Mouse (Mus musculus): ENCODE measurements around the gene Slc9a9.

The Slc9a9 gene

DNA sequence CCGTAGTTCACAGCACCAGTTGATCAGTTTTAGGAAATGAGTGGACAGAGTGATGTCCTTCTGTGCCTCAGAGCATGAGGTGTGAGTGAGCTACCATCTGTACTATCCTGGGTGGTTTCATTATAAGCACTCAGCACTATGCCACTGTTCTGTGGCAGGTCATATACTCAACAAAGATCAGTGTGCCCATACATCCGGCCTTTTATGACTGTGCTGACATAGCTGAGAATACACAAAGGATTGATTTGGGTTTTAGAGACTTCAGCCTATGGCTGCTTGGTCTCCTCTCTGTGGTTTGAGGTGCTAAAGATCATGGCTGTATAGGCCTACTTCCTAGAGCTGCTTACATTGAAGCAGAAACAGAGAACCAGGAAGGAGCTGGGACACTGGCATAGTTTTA lies 12.6 kb downstream of the Slc9a9 start:
- DNase-seq (ENCODE audit: low read depth, low spot score): no peak

DNA sequence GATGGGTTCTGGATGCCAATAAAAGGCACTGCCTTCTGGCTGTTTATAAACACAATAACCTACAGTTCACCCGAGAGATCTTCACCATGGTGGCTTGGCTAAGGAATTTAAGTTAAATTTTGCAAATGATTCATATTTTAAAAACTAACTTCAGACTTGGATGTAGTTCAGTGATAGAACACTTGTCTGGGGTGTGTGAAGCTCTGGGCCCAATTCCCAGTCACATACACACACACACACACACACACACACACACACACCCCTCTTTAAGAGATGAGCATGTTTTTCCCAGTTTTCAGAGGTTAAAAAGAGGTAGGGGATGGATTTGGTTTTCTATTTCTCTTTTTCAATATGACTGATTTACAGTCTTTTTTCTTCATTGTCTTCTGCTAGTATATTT lies 15.9 kb downstream of the Slc9a9 start:
- no peak for DNase-seq (ENCODE audit: low read depth, low spot score)

DNA sequence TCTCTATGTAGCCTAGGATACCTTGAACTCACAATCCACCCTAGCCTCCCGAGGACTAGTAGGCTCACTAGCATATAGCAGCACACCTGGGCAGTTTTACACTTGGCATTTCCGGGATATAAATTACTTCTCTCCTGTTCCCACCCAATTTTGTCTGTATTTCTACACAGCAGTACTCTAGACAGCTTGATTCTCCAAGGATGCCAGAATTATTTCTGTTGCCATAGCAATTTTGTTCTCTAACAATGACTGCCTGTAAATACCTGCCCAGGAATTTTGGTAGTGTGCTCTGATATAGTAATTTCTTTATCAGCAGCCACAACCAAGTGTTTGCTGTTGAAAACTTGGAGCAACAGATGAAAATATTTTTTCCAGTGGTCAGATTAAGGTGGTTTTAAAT lies 16.7 kb downstream of the Slc9a9 start:
- DNase-seq (ENCODE audit: low read depth, low spot score): no peak

DNA sequence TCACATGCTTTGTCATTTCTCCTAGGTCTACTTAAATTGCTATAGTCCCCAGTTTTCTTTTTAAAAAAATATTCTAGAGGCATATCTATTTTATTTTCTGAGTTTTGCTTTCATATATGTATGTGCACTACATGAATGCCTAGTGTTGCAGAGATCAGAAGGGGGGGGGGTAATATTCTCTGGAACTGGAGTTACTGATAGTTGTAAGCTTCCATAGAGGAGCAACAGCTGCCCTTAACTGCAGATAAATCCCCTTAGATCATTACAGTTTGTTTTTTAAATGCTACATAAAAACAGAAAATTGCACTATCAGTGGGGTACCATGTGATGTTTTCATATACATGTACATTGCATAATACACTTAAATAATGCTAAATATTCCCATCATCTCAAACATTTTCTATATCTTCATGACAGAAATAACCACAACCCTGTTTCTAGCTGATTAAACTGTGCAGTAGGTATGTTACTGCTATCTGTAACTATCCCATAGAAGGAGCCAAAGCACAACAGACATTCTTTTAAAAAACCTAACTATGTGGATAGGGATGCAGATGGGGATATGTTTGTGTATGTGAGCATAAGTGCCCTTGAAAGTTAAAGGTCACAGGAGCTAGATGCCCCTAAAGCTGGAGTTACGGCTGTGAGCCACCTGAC lies 17.6 kb downstream of the Slc9a9 start:
- no peak for DNase-seq (ENCODE audit: low read depth, low spot score)

DNA sequence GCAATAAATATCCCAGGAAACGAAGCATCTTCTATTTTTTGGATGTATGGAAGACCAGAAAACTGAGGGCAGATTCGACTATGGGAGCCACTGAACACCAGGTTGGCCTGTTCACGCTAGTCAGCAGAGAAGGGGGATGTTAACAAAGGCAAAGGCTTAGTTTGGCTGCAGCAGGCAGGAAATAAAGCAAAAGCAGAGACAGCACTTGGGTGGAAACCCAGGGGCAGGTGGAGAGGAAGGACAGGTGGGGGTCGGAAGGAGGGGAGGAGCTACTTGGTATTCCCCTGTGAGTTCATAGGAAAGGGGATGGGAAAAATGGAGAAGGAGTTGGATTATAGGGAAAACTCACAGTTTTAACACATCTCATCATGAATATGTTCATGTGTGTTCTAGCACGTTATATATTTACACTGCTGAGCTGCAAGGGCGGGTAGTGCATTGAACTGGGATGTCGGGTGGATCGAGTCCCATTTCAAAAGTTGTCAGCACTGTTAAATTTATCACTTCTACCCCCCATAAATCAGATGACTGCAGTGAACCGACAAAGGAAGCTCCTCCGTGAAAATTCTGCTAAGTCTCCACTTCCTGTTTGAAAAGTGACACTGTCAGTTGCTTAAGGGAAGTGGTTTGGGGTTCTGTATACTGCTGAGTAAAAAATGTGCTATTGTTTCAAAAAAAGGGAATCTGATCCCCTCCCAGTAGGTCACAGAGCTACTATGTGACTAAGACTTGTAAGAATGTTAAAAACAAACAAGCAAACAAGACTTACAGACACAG lies 21.8 kb downstream of the Slc9a9 start:
- DNase-seq (ENCODE audit: low read depth, low spot score): no peak

DNA sequence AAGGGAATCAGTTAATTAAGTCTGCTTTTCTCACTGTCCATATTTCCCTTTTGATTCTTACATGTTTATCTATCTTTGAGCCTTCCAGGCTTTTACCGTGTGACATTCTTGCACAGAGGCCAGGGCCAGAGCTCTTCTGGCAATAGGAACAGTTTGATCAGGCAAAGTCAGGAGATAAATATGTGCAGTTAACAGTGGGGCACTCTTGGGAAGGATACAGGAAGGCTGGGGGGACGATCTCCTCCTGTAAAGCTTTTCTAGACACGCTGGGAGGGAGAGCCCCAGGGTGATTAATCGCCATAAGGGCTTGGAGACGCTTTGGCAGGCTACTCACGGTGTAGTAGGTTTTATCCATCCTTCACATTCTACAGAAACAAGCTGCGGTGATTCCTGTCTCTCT lies 22.4 kb downstream of the Slc9a9 start:
- no peak for DNase-seq (ENCODE audit: low read depth, low spot score)

DNA sequence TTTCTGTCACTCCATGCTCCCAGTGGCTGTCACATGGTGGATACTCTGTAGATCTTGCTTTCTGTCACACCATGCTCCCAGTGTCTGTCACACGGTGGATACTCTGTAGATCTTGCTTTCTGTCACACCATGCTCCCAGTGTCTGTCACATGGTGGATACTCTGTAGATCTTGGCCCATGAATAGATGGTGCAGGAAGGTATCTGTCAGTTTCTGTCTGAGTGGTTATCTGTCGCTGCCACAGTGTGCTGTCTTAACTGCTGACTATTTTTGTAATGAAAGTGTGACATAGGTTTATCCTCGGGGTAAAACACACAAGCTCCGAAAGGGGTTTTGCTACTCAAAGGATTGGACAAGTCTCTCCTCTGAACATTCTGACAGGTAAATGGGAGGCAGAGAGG lies 24.5 kb downstream of the Slc9a9 start:
- no peak for DNase-seq (ENCODE audit: low read depth, low spot score)

DNA sequence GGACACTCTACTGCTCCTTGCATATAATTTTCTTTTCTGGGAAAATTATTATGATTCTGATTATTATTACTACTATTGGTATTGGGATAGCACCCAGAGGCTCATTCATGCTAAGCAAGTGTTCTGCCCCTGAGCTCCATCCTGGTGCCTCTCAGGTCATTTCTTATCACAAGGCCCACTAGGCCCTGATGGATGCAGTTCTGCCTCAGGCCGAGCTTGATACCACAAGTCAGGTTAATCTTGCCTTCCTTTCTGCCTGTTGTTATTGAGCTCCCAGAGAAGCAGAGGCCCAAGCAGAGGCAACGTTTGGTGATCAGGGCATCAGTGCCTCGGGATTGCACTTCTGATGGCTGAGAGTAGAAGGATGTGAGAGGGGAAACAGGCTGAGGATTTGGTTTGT lies 25.3 kb downstream of the Slc9a9 start:
- DNase-seq (ENCODE audit: low read depth, low spot score): no peak

DNA sequence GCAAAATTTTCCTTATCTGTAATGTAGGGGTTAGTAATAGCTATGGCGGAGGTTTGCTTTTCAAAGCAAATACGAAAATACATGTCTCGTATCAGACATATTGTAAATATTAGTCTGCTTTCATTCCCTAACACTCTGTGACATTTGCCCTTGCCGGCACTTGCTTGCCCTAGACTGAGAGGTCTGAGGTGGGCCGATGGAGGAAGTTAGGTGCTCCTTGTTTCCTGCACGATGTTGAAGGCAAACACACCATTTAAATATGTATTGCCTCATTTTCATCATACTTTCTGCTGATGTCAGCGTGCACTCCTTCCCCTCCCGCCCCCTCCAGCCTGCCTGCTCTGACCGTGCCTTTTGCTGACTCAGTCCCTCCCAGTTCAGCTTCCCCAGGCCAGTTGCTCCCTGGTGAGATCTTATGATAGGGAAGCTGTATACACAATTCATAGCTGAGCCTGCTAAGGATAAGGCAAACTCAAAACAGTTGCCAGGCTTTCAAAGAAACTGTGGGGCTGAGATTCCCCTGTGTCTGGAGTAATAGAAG lies 26.9 kb downstream of the Slc9a9 start:
- DNase-seq (ENCODE audit: low read depth, low spot score): no peak

DNA sequence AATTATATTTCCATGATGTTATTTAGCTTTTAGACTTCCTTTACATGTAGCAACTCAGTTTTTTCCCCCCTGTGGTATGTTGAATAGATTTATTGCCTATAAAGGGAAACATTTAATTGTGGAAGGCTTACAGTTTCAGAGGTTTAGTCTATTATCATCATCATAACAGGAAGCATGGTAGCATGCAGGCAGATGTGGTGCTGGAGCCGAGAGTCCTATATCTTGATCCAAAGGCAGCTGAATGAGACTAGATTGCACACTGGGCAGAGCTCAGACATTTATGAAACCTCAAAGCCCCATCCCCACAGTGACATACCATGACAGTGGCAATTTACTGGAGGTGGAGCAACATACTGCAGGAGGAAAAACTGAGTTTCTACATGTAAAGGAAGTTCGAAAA lies 28.5 kb downstream of the Slc9a9 start:
- DNase-seq (ENCODE audit: low read depth, low spot score): no peak

DNA sequence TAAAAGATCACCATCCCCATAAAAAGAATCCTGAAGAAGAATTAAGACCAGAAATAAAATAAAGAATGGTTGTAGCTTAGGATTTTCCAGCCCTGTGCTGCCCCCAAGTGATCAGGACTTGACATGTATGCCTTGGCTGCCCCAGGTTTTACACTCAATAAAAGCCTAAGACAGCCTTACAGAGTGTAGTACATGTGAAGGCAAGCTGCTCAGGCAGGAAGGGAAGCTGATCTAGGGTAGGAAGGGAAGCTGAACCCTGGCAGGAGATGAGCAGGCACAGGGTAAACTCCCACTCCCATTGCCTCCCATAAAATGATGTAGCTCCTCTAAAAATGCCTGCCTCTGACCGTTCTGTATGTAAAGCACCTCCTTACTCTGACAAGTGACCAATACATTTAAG lies 30.8 kb downstream of the Slc9a9 start:
- DNase-seq (ENCODE audit: low read depth, low spot score): peak; percentile 49

DNA sequence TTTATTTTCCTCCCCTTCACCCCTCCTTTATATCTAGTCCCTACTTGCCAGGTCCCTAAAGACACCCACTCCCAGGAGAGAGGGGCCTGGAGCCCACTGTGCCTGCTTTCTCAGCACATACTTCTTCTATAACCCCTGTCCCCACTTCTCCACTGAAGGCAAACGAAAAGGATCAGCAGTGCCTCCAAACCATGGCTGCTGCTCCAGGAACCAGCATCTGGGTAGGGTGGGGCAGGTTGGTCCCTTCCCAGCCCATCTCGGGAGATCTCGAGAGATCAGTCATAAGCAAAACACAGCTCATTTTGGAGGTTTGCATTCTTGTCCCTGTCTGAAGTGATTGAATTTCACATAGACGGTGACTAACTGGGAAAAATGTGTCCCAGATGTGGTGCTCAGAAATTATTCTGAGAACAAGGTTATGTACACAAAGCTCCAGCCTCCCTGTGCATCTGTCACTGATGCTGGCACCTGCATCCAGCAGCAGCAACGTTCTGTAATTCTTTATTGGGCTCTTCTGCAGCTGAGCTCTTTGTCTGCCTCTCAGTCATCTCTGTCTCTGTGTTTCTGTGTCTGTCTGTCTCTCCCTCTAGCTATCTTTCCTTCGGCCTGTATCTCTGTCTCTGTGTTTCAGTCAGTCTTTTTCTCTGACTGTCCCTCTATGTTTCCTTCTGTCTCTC lies 31.6 kb downstream of the Slc9a9 start:
- no peak for DNase-seq (ENCODE audit: low read depth, low spot score)

DNA sequence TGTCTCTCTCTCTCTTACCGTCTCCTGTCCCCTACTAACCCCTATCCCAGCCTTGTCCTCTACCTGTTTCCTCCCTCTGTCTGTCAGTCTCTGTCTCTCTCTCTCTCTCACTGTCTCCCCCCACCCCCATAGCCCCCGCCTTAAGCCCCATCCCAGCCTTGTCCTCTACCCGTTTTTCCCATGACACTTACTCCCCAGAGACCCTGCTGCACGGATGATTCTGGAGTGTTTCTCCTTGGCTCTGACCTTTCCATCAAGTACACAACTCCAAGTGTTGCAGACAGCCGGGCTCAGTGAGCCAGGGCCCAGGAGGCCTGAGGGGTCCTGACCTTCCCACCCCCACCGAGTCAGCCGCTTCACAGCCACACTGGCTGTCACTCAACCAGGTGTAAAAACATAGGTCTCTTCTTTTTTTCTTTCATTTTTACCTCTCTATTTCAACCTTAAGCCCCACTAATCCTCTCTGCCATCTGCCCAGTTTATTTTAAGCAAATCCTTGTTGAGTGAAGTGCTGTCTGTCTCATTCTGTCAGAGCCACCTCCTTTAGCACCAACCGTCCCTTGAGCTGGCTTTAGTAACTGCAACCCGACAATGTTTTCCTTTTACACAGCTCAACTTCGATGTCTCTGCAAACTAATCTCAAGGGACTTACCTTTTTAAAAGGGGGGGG lies 32.4 kb downstream of the Slc9a9 start:
- DNase-seq (ENCODE audit: low read depth, low spot score): no peak

DNA sequence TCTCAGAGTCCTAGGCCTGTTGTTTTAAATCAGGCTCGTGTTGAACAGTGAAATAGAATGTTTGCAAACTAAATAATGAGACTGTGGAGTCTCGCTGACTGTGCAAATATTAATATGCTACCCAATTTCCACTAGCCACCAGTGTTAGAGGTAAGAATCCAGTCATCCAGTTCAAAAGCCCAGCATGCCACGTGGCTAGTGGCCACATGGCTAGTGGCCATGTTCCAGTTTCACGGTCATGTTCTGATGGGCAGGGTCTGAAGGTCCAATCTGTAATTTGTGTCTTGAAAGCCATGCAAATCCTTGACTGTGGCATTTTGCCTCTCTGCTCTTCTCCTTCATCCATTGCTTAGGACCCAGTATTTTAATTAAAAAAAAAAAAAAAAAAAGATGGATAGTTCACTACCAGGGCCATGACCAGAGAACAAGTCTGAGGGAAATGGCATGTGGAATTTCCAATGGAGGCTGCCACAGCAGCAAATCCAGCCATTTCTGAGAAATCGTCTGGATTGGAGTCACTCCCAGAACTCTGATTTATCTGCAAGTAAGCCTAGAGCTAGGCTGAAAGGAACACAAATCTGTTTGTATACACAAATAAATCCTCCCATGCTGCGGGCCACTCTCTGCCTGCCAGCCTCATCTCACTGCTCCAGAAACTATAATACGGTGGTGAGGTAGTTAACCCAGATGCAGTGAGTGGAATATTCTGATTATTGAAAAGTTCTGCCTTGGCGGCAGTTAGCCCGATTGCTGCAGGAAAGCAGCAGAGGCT lies 35.5 kb downstream of the Slc9a9 start:
- no peak for DNase-seq (ENCODE audit: low read depth, low spot score)

DNA sequence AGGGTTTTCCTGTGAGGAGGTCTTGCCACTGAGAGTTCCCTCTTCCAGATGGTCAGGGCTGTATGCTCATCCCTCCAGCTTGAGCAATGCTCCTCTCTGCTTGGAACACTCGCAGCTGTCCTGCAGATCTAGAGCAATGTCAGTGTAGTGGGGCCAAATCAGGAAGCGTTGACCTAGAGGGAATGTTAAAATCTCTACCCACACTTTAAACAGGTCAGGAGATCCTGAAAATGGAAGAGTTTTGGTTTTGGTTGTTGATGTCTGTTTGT lies 36.0 kb downstream of the Slc9a9 start:
- DNase-seq (ENCODE audit: low read depth, low spot score): no peak

DNA sequence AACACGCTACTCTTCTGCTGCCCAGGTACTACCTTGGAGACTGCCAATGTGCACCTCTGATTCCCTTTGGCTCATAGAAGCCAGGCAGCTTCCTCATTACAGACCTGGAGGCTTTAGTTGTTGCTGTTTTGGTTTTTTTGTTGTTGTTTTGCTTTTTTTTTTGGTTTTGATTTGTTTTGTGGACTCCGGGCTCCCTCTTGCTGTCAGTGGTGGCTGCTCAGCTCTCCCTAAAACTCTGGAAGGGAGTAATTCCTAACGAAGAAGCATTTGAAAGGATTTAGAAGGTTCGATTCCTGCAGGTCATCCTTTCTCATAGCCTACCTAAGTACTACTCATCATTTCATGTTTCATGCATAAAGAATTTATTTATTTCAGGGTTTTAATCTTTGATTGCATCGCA lies 42.4 kb downstream of the Slc9a9 start:
- no peak for DNase-seq (ENCODE audit: low read depth, low spot score)

DNA sequence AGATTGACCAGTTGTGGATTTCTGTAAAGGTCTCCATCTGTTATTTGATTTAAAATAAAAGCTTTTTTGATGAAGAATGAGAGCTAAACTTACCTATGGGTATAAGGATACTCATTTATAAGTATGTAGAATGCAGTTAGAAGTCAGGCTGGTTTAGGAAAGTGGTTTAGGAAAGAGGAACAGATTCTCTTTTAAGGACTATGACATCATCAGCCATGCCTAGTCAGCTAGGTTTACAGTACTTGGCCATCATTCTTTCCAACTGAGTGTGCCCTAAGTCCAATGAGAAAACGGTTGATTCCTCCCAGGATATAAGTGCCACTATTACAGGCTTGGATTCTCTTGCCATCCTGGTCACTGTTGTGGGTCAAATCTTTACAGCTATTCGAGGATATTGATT lies 47.0 kb downstream of the Slc9a9 start:
- no peak for DNase-seq (ENCODE audit: low read depth, low spot score)

DNA sequence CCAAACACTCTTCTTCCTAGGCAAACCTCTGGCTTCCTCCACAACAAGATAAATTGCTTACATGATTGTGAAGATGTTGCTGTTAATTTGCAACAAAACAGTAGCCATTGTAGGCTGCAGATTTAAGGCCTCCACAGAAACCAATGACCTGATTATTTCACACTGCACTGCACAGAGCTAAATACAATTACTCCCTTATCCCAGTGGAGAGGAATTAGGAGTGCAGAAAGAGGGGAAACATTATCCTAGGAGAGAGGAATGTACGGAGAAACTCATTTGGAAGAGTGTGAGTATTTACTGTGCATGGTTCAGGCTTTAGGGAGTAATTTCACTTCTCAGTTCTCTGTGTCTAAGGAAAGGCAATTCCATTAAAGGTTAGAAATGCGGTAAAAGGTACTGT lies 53.9 kb downstream of the Slc9a9 start:
- DNase-seq (ENCODE audit: low read depth, low spot score): no peak

DNA sequence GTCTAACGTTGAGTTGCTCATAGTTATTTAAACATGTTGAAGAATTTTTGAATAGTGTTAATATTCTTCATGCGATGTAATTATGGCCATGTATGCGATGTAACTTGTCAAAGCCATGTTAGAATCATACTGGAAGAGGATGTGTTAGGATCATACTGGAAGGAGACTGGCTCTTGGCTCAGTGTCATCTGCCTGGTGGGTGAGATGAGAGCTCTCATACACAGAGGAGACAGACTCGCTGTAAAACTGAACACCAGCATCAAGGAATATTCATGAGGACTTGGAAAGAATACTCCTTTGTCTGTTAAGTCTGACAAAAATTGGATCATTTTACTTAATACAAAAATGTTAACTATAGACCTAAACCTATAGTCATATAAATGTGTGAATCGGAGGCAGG lies 55.4 kb downstream of the Slc9a9 start:
- DNase-seq (ENCODE audit: low read depth, low spot score): peak; percentile 44

DNA sequence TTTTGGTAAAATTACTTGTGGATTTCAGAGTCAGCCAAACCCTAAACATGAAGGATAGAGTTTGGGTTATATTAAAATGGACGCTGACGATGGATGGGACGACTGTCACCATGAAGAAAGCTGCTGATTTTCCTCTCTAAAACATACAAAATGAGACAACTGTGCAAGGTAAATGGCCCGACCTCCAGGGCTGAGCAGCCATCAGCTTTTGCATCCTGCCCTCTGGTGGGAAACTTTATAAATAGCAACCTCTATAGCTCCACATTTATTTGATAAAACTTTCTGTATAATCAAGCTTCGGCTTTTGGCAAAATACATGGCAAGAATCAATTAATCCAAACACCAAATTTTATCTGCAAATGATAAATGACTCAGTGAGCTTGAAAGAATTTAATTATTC lies 57.7 kb downstream of the Slc9a9 start:
- DNase-seq (ENCODE audit: low read depth, low spot score): no peak

DNA sequence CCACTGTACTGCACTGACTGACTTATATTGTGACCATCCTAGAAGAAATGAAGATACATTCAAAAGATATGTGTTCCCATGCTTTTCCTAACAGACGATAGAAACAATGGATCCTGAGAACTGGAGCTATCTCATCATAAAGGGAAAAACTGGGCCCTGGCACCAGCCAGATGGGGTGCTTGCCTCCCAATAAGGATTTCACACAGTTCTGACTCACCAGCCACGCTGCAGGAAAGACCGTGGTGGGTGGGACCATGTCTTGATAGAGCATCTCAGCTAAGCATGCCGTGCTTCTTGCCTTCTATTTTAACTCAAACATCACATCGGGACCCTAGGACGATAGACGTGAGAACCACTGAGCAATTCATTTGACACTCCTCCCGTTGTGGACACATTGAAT lies 60.7 kb downstream of the Slc9a9 start:
- DNase-seq (ENCODE audit: low read depth, low spot score): no peak

DNA sequence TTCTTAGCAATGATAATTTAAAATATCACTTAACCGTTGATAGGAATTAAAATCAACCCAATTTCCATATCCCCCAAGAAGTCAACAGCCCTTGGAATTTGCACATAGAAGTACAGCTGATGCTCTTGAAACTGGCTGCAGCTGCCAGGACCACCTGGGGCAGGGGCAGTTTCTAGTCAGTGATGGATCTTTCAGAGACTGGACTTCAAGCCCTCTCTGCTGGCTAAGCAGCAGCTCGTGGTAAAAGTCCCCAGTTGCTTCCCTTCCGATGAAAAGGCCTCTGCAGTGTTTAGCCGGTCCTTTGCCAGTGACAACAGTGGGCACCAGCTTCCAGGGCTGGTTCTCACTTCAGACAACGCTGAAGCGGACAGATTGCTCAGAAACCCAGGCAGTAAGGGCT lies 62.4 kb downstream of the Slc9a9 start:
- no peak for DNase-seq (ENCODE audit: low read depth, low spot score)

Data from telencephalon, adult 2 months (tissue).